Mouse (Mus musculus) heart, postnatal 0 days (tissue): ENCODE measurements around the gene Cnksr3.

Experiments
- CTCF ChIP-seq: IDR thresholded peaks from 2 replicates; pipeline ENCODE4 v1.5.1; 2016; ENCODE audit warnings: antibody characterized with exemption, control low read depth, low read depth
- EP300 ChIP-seq: IDR thresholded peaks from 2 replicates; pipeline ENCODE4 v1.6.1; 2016; ENCODE audit warnings: antibody characterized with exemption, low read depth

DNA sequence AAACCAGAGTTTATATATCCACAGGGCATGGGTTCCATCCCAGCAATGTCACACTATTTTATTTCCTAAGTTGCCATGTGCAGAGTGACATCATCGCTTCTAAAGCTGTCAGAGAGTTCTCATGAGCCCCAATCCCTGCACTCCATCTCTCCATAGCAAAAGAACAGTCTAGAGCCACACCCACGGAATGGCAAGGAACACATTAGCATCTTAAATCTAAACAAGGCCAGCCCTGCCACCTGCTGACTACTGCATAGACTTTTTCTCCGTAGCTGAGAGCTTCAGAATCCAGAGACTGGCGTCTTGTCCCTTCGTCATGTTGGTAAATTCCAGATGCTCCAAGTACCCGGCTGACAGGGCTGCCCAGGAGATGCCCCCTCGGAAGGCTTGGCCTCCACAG is 87.0 kb downstream of the Cnksr3 start:
- no peak for TF ChIP-seq CTCF
- no peak for TF ChIP-seq EP300
